Mouse (Mus musculus): ENCODE measurements at regions not wholly inside any gene's neighbourhood (a gene's known extent, or its start where the extent isn't known, plus 50 kb on each side); places are given as distances from the start of the nearest gene placed in this dataset.

- no peak for TF ChIP-seq POLR2A (IDR thresholded peaks at IDR 0.05; ENCODE audit: low read depth, low read length)
- no peak for TF ChIP-seq CTCF (IDR thresholded peaks at IDR 0.05; ENCODE audit: borderline replicate concordance, insufficient read depth, low read length)
Measured at GRCm38 (mm10) chr1:186262040-186262439, 144.9 kb upstream of the Lyplal1 start.

Data from embryonic fibroblast, embryonic 13.5 days (primary cell).